Mouse (Mus musculus) myocyte (in vitro differentiated cells): ENCODE measurements around the gene Gm20716. TPM values are rescaled to one million over a fixed set of nuclear protein-coding genes. Genes with fewer than 3 reads are reported as not detected.
A peak's percentile ranks its signal among the peaks of the same experiment; 100 is the strongest.

Experiments
- H3K27me3 ChIP-seq: one replicate; pipeline ENCODE4 v1.6.1; 2011; ENCODE audit not compliant: control insufficient read depth, insufficient read depth, insufficient read length
- H3K36me3 ChIP-seq: one replicate; pipeline ENCODE4 v1.6.1; 2011; ENCODE audit not compliant: control insufficient read depth, insufficient read depth
- H3K4me2 ChIP-seq: one replicate; pipeline ENCODE4 v1.6.1; 2011; ENCODE audit warnings: low read depth, control low read depth
- H3K4me3 ChIP-seq: one replicate; pipeline ENCODE4 v1.5.1; 2011; ENCODE audit warnings: mild to moderate bottlenecking, control low read depth, moderate library complexity
- H3K79me2 ChIP-seq: one replicate; pipeline ENCODE4 v1.6.1; 2011; ENCODE audit not compliant: control insufficient read depth, insufficient read depth
- H3ac ChIP-seq: one replicate; pipeline ENCODE4 v1.6.1; 2011; ENCODE audit not compliant: control insufficient read depth, insufficient read length
- CEBPB ChIP-seq: IDR thresholded peaks from 2 replicates; pipeline ENCODE4 v1.6.1; 2011; ENCODE audit warnings: mild to moderate bottlenecking, moderate library complexity; ENCODE audit not compliant: poor library complexity, insufficient read depth, severe bottlenecking
- E2F4 ChIP-seq: IDR thresholded peaks from one replicate; pipeline ENCODE4 v1.6.1; 2011; ENCODE audit warnings: mild to moderate bottlenecking, control low read depth, moderate library complexity; ENCODE audit not compliant: insufficient read depth
- MAX ChIP-seq: IDR thresholded peaks from one replicate; pipeline ENCODE4 v1.6.1; 2011; ENCODE audit warnings: low read depth, mild to moderate bottlenecking, control low read depth
- MYOD1 ChIP-seq, 3 experiments: IDR thresholded peaks; one replicate each; pipeline ENCODE4 v1.6.1; 2011; ENCODE audit warnings: control low read depth in 2 of 3, low read depth in 2 of 3, mild to moderate bottlenecking in 2 of 3, moderate library complexity in 1 of 3; ENCODE audit not compliant: insufficient read length in 2 of 3, control insufficient read depth in 1 of 3
- MYOG ChIP-seq, 3 experiments: IDR thresholded peaks; one replicate each; pipeline ENCODE4 v1.6.1; 2011; ENCODE audit warnings: control low read depth in 2 of 3, low read depth in 2 of 3, mild to moderate bottlenecking in 2 of 3; ENCODE audit not compliant: insufficient read length in 2 of 3, control insufficient read depth in 1 of 3, insufficient read depth in 1 of 3
- POLR2A ChIP-seq: IDR thresholded peaks from one replicate; pipeline ENCODE4 v1.6.1; 2011; ENCODE audit warnings: low read depth, mild to moderate bottlenecking, control low read depth, moderate library complexity; ENCODE audit not compliant: insufficient read length
- POLR2AphosphoS2 ChIP-seq: IDR thresholded peaks from one replicate; pipeline ENCODE4 v1.6.1; 2011; ENCODE audit warnings: low read depth, control low read depth; ENCODE audit not compliant: insufficient read length
- REST ChIP-seq: IDR thresholded peaks from one replicate; pipeline ENCODE4 v1.6.1; 2011; ENCODE audit warnings: mild to moderate bottlenecking, control low read depth, moderate library complexity; ENCODE audit not compliant: insufficient read depth, insufficient read length
- SRF ChIP-seq: IDR thresholded peaks from one replicate; pipeline ENCODE4 v1.6.1; 2011; ENCODE audit warnings: low read depth; ENCODE audit not compliant: control insufficient read depth, insufficient read length
- TCF12 ChIP-seq: IDR thresholded peaks from one replicate; pipeline ENCODE4 v1.6.1; 2011; ENCODE audit warnings: mild to moderate bottlenecking, control low read depth; ENCODE audit not compliant: poor library complexity, insufficient read depth, severe bottlenecking
- TCF3 ChIP-seq: IDR thresholded peaks from one replicate; pipeline ENCODE4 v1.6.1; 2011; ENCODE audit warnings: low read depth, control low read depth; ENCODE audit not compliant: insufficient read length
- USF1 ChIP-seq: IDR thresholded peaks from one replicate; pipeline ENCODE4 v1.6.1; 2011; ENCODE audit warnings: low read depth, mild to moderate bottlenecking, control low read depth, moderate library complexity
- polyA plus RNA-seq: library from polyadenylated mRNA; unstranded; fragments of >200 nt; fragmentation: generic; extraction: Trizol; gene quantifications from one replicate; pipeline ENCODE4 v1.2.1, GENCODE M21; 2012; ENCODE audit warnings: missing spikeins

The Gm20716 gene
- polyA plus RNA-seq, 1 experiment: 24.4 TPM

- Histone ChIP-seq H3K4me2 (no peak overlapping the region), H3K79me2 (peaks cover 100% of the 10 kb centered on the region), H3K4me3 (no peak overlapping the region), H3ac (no peak overlapping the region), H3K27me3 (no peaks in the 10 kb centered on the region), H3K36me3 (peaks cover 15% of the 10 kb centered on the region)
- TF ChIP-seq CEBPB (no peak), TCF3 (no peak), TCF12 (no peak), MYOD1 (IDR thresholded peaks at IDR 0.05; ENCODE audit: control insufficient read depth in 1 of 3, insufficient read length in 2 of 3, low read depth in 2 of 3) (no peak), E2F4 (no peak), POLR2A (no peak), SRF (no peak), MYOG (IDR thresholded peaks at IDR 0.05; ENCODE audit: control insufficient read depth in 1 of 3, insufficient read depth in 1 of 3, insufficient read length in 2 of 3, low read depth in 2 of 3) (no peak)
These were observed 34.4 kb downstream of the Gm20716 start for GRCm38 (mm10) chr2:168195721-168196120.

GRCm38 (mm10) chr2:168193685-168194084 lies 36.5 kb downstream of the Gm20716 start:
- no peaks in the 10 kb centered on the region for H3K27me3 ChIP-seq
- TF ChIP-seq E2F4 (no peak), MAX (no peak), CEBPB (no peak), POLR2AphosphoS2 (no peak), SRF (no peak), REST (no peak)
- H3ac ChIP-seq: no peak overlapping the region
- no peak overlapping the region for H3K4me3 ChIP-seq
- H3K4me2 ChIP-seq: no peak overlapping the region
- H3K79me2 ChIP-seq: peaks cover 100% of the 10 kb centered on the region
- peaks cover 26% of the 10 kb centered on the region for H3K36me3 ChIP-seq

DNA sequence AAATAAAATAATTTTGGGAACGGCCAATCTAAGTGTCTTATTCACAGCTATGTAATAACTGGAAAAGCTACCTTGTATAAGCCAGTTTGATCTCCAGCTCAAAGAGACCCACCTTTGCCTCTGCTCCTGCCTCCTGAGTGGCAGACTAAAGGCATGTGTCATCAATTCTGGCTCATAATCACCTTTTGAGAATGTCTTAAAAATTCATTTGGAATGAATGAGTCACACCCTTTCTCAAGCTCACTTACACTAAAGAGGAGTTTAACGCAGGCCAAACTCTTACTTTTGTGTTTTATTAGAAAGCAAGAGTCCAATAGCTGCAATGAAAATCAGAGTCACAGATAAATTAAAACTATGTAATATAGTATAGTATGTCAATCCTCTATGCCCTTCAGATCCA lies 38.3 kb downstream of the Gm20716 start:
- H3ac ChIP-seq: no peak overlapping the region
- H3K4me3 ChIP-seq: no peak overlapping the region
- no peaks in the 10 kb centered on the region for H3K27me3 ChIP-seq
- peaks cover 35% of the 10 kb centered on the region for H3K36me3 ChIP-seq
- no peak overlapping the region for H3K4me2 ChIP-seq
- TF ChIP-seq TCF12 (no peak), MYOD1 (IDR thresholded peaks at IDR 0.05; ENCODE audit: control insufficient read depth in 1 of 3, insufficient read length in 2 of 3, low read depth in 2 of 3) (no peak), SRF (no peak), MAX (no peak)
- peaks cover 100% of the 10 kb centered on the region for H3K79me2 ChIP-seq

GRCm38 (mm10) chr2:168175946-168176345 lies 54.2 kb downstream of the Gm20716 start:
- Histone ChIP-seq H3K27me3 (no peaks in the 10 kb centered on the region), H3K79me2 (no peaks in the 10 kb centered on the region), H3ac (no peak overlapping the region), H3K4me3 (no peak overlapping the region), H3K36me3 (peaks cover 23% of the 10 kb centered on the region), H3K4me2 (no peak overlapping the region)
- TF ChIP-seq REST (no peak), MAX (no peak), POLR2AphosphoS2 (peak; percentile 14), USF1 (no peak), SRF (no peak), MYOG (IDR thresholded peaks at IDR 0.05; ENCODE audit: control insufficient read depth in 1 of 3, insufficient read depth in 1 of 3, insufficient read length in 2 of 3, low read depth in 2 of 3) (no peak)

GRCm38 (mm10) chr2:168170167-168170685 lies 59.9 kb downstream of the Gm20716 start:
- H3K4me3 ChIP-seq: no peak overlapping the region
- no peak overlapping the region for H3ac ChIP-seq
- TF ChIP-seq POLR2AphosphoS2 (no peak), MYOG (IDR thresholded peaks at IDR 0.05; ENCODE audit: control insufficient read depth in 1 of 3, insufficient read depth in 1 of 3, insufficient read length in 2 of 3, low read depth in 2 of 3) (no peak), E2F4 (no peak)

DNA sequence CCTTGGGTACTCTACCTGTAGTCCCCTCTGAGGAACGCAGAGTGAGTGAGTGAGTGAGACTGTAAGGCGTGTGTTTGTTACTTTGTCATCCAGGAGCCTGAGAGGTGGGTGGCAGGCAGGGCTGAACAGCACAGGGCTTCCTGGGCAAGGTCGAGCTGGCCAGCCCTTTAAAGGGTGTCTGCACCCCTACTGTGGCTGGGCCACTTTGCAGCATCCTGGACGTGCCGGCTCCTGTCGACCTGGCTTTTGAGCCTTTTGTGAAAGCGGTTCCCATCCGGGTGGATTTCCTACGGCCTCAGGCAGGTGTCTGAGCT lies 60.4 kb downstream of the Gm20716 start:
- no peak overlapping the region for H3ac ChIP-seq
- peaks cover 4% of the 10 kb centered on the region for H3K36me3 ChIP-seq
- no peak overlapping the region for H3K4me2 ChIP-seq
- H3K4me3 ChIP-seq: no peak overlapping the region
- no peaks in the 10 kb centered on the region for H3K27me3 ChIP-seq
- no peaks in the 10 kb centered on the region for H3K79me2 ChIP-seq
- TF ChIP-seq TCF12 (no peak), POLR2AphosphoS2 (peak; percentile 5)

More at GRCm38 (mm10) chr2:168170167-168170685, 59.9 kb downstream of the Gm20716 start:
- H3K4me2 ChIP-seq: no peak overlapping the region
- H3K79me2 ChIP-seq: no peaks in the 10 kb centered on the region
- peaks cover 7% of the 10 kb centered on the region for H3K36me3 ChIP-seq
- H3K27me3 ChIP-seq: no peaks in the 10 kb centered on the region
